Mouse (Mus musculus) embryonic facial prominence, embryonic 15.5 days (tissue): ENCODE data around the gene Ubald1. TPM values are rescaled to one million over a fixed set of nuclear protein-coding genes. Genes with fewer than 3 reads are reported as not detected.

Experiments used
- ATAC-seq: fragments of 200-750 bp; cut with Nextera tagmentation; 2 replicates; pipeline ENCODE4 v1.8.0; 2017; ENCODE audit warnings: low read depth, moderate TSS enrichment; ENCODE audit not compliant: insufficient number of reproducible peaks, low FRiP score, low TSS enrichment
- H3K27ac ChIP-seq: fragments of 300-500 bp; sonication (generic); replicated peaks from 2 replicates; pipeline ENCODE4 v1.5.1; 2015; ENCODE audit warnings: mild to moderate bottlenecking, inconsistent platforms
- H3K27me3 ChIP-seq: fragments of 300-500 bp; sonication (generic); 2 replicates; pipeline ENCODE4 v1.6.1; 2015; ENCODE audit warnings: inconsistent platforms
- H3K36me3 ChIP-seq: fragments of 300-500 bp; sonication (generic); 2 replicates; pipeline ENCODE4 v1.6.1; 2015; ENCODE audit warnings: mild to moderate bottlenecking, inconsistent platforms
- H3K4me1 ChIP-seq: fragments of 300-500 bp; sonication (generic); 2 replicates; pipeline ENCODE4 v1.6.1; 2015; ENCODE audit warnings: inconsistent platforms
- H3K4me2 ChIP-seq: fragments of 300-500 bp; sonication (generic); replicated peaks from 2 replicates; pipeline ENCODE4 v1.6.1; 2015; ENCODE audit warnings: mild to moderate bottlenecking, inconsistent platforms
- H3K4me3 ChIP-seq: fragments of 300-500 bp; sonication (generic); replicated peaks from 2 replicates; pipeline ENCODE4 v1.5.1; 2015; ENCODE audit warnings: mild to moderate bottlenecking, inconsistent platforms
- H3K9ac ChIP-seq: fragments of 300-500 bp; sonication (generic); 2 replicates; pipeline ENCODE4 v1.6.1; 2015; ENCODE audit warnings: inconsistent platforms
- H3K9me3 ChIP-seq: fragments of 300-500 bp; sonication (generic); replicated peaks from 2 replicates; pipeline ENCODE4 v1.6.1; 2016; ENCODE audit warnings: inconsistent platforms
- WGBS: fragments of 180-500 bp; shearing (Covaris S2); methylation state at CpG from one replicate; pipeline ENCODE4 v1.1.7; 2015; 5-methylcytosine and 5-hydroxymethylcytosine counted together
- polyA plus RNA-seq: library from polyadenylated mRNA; unstranded; fragments of >200 nt; fragmentation: Nextera tagmentation; extraction: Ambion mirVana; gene quantifications from 2 replicates; pipeline ENCODE4 v1.2.1, GENCODE M21; 2015

The Ubald1 gene
- polyA plus RNA-seq, result 43.8 and 51.3 TPM in 2 replicates

DNA sequence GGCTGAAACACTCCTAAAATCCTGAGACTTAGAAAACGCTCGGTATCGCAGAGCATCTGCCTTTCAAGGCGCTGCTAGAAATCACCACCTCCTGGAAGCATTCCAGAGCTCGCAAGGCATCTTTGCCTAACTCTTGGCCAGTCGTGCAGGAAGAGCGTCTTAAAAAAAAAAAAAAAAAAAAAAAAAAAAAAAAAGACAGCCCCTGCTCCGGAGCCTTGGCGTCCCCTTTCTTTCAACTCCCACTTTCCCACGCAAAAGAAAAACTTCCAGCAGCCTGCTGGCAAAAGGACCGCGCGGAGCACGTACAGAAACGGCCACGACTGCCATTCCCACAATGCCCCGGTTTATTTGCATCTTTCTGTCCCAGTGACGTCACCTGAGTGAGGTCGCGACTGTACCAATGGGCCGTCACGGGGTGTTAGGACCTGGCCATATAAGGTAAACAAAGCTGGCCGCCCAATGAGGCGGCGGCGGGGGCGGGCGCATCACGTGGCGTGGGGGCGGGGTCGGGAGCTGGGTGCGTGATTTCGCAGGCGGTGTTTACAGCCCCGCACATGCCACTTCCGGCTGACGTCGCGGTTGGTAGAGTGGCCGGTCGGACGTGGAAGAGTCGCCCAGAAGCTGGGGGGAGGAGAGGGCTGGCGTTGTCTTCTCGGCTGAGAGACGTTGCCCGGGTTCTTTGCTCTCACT is at the start of gene Ubald1:
Gene Ubald1, minus strand, starts transcription at position 180 of the 690 bp plus-strand sequence.
- Histone ChIP-seq H3K27ac (peak within 1 kb of the TSS; percentile 100), H3K9ac (peak within 1 kb of the TSS; percentile 79), H3K27me3 (no peaks in the 10 kb centered on the region), H3K4me2 (peak within 1 kb of the TSS; percentile 71), H3K9me3 (no peaks in the 10 kb centered on the region), H3K4me1 (peaks cover 45% of the 10 kb centered on the region), H3K4me3 (peak within 1 kb of the TSS; percentile 87), H3K36me3 (peaks cover 14% of the 10 kb centered on the region)
- peak; percentile 91 for ATAC-seq
- WGBS, result under 1% methylated on average over 48 of the region's 48 CpGs

DNA sequence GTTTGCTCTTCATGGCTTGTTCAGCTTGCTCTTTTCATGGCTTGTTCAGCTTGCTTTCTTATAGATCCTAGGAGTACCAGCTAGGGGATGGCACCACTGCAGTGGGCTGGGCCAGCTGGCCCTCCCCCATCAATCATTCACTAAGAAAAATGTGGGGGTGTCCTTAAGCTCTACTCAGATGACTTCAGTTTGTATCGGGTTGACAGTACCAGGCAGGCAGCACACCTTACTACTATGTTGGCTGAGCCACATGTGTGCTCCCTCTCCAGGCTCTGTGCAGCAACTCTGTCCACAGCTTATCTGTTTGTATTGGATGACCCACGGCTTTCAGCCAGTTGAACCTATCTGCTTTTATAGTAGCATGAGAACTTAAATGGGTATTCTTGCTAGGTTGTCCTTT is 48.4 kb upstream of the Ubald1 start:
- ATAC-seq, result no peak
- no peak overlapping the region for H3K4me3 ChIP-seq
- no peaks in the 10 kb centered on the region for H3K4me1 ChIP-seq
- H3K9ac ChIP-seq, result no peak overlapping the region
- H3K9me3 ChIP-seq, result no peaks in the 10 kb centered on the region
- no peaks in the 10 kb centered on the region for H3K27me3 ChIP-seq
- H3K36me3 ChIP-seq, result peaks cover 95% of the 10 kb centered on the region
- H3K27ac ChIP-seq, result no peak overlapping the region
- no peak overlapping the region for H3K4me2 ChIP-seq
- whole genome bisulfite sequencing, result 84% methylated on average over 2 of the region's 2 CpGs

DNA sequence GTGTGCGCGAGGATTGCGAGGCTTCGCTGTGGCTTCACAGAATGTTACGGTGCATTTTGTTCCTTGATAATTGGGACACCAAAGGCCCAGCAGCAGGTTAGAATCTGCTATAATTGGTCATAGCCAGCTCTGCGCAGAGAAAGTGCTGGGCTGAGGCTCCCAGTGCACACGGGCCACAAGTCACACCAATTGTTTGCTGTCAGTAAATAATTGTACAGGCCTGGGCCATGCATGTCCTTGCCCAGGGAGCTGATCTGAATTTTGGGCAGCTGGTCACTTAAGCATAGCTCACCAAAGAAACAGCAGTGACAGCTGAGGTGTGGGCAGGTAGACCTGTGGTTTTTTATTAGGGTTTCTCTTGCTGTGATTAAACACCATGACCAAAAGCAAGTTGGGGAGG is 47.9 kb upstream of the Ubald1 start:
- peaks cover 95% of the 10 kb centered on the region for H3K36me3 ChIP-seq
- no peaks in the 10 kb centered on the region for H3K9me3 ChIP-seq
- H3K4me3 ChIP-seq, result no peak overlapping the region
- 91% methylated on average over 7 of the region's 7 CpGs for WGBS
- H3K27ac ChIP-seq, result no peak overlapping the region
- H3K9ac ChIP-seq, result no peak overlapping the region
- H3K27me3 ChIP-seq, result no peaks in the 10 kb centered on the region
- no peak for ATAC-seq
- no peak overlapping the region for H3K4me2 ChIP-seq
- no peaks in the 10 kb centered on the region for H3K4me1 ChIP-seq

DNA sequence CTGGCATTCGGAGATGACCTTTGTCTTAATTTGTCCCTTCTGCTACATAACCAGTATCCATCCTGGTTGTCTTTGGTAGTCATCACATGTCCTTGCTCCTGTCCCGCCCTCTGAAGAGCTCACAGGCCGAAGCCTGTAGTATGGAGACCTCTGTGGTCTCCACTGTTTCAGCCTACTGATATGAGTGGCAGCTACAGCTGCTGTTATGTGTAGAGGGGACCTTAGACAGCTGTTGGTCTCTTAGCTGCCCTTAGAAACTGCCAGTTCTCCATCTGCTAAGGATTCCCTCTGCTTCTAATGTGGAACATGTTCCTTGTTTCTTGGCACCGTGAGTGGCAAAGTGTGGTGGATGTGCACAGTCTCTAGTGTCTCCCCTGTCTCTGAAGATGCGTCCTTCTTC is 43.9 kb upstream of the Ubald1 start:
- no peak overlapping the region for H3K27ac ChIP-seq
- H3K4me2 ChIP-seq, result no peak overlapping the region
- no peak overlapping the region for H3K4me3 ChIP-seq
- WGBS, result 90% methylated on average over 5 of the region's 5 CpGs
- H3K36me3 ChIP-seq, result peaks cover 83% of the 10 kb centered on the region
- no peaks in the 10 kb centered on the region for H3K9me3 ChIP-seq
- H3K9ac ChIP-seq, result no peak overlapping the region
- ATAC-seq, result no peak
- no peaks in the 10 kb centered on the region for H3K4me1 ChIP-seq
- no peaks in the 10 kb centered on the region for H3K27me3 ChIP-seq

DNA sequence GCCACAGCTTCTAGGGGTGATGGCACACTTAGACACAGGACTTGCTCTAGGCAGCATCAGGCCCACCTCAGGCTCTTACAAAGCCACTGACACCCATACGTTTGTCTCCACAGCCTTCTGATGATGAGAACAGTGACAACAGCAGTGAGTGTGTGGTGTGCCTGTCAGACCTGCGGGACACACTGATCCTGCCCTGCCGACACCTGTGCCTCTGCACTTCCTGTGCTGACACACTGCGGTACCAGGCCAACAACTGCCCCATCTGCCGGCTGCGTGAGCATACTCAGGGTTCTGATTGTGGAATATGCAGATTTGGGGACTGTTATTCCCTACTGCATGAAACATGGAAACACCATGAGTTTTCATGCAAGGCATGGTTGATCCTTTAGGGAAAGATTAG is 42.4 kb upstream of the Ubald1 start:
- WGBS, result 91% methylated on average over 6 of the region's 6 CpGs
- no peaks in the 10 kb centered on the region for H3K27me3 ChIP-seq
- H3K36me3 ChIP-seq, result peaks cover 73% of the 10 kb centered on the region
- no peak for ATAC-seq
- H3K9me3 ChIP-seq, result no peaks in the 10 kb centered on the region
- H3K4me2 ChIP-seq, result no peak overlapping the region
- H3K4me3 ChIP-seq, result no peak overlapping the region
- H3K4me1 ChIP-seq, result no peaks in the 10 kb centered on the region
- no peak overlapping the region for H3K9ac ChIP-seq
- no peak overlapping the region for H3K27ac ChIP-seq

DNA sequence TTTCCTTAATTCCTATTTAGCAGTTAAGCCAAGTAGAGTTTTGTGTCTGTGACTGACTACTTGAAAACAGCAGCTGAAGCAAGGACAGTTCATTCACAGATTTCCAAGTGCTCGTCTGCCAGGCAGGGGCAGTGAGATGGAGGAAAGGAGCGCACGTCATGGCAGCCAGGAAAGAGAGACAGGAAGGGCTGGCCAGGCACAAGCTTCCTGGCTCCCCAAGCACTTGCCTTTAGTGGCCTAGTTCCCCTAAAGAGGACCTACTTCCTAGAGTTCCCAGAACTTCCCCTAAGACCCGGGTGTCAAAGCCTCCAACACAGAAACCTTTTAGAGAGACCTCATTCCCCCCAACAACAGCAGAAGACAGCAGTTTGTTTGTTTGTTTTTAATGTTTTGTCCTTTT is 40.4 kb upstream of the Ubald1 start:
- Histone ChIP-seq H3K9ac (no peak overlapping the region), H3K36me3 (peaks cover 70% of the 10 kb centered on the region), H3K4me3 (no peak overlapping the region), H3K4me2 (no peak overlapping the region), H3K9me3 (no peaks in the 10 kb centered on the region), H3K27me3 (no peaks in the 10 kb centered on the region), H3K4me1 (no peaks in the 10 kb centered on the region), H3K27ac (no peak overlapping the region)
- WGBS, result 74% methylated on average over 4 of the region's 4 CpGs
- ATAC-seq, result no peak

DNA sequence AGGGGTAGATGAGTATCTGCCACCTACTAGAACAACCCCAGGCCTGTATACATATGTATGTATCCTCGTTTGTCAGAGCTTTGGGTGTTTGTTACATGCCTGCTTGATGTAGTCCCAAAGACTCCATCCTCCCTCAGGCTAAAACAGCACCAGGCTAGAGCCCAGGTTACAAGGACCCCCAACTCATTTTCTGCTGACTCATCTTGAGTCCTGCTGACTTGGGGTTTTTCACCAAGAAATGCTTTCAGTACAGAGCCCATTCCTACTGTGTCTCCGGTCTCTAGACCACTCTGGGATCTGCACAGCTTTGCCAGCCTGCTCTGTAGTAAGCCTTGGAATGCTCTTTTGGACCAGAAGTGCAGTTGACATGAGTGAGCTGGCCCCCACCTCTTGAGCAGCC is 36.5 kb upstream of the Ubald1 start:
- peaks cover 12% of the 10 kb centered on the region for H3K4me1 ChIP-seq
- H3K27me3 ChIP-seq, result no peaks in the 10 kb centered on the region
- no peaks in the 10 kb centered on the region for H3K9me3 ChIP-seq
- whole genome bisulfite sequencing, result 85% methylated on average over 2 of the region's 2 CpGs
- H3K4me3 ChIP-seq, result no peak overlapping the region
- H3K36me3 ChIP-seq, result peaks cover 61% of the 10 kb centered on the region
- no peak overlapping the region for H3K27ac ChIP-seq
- H3K9ac ChIP-seq, result no peak overlapping the region
- no peak for ATAC-seq
- H3K4me2 ChIP-seq, result no peak overlapping the region

DNA sequence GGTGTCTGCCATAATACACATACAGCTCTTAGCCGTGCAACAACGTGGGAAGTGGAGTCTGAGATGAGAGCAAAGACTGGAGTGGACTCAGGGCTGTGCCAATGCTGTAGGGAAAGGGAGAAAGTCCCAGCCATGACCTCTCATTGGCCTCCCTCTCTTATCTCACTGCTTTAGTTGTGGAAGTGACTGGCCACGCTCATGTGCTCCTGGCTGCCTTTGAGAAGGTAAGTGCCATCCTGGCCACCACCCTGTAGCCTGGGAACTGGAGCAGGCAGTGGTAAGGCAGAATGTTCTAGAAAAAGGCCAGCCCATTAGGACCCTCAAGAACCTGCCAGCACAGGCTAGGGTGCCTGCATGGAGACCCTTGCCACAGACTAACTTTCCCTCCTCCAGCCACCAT is 35.8 kb upstream of the Ubald1 start:
- Histone ChIP-seq H3K27me3 (no peaks in the 10 kb centered on the region), H3K4me2 (no peak overlapping the region), H3K9me3 (no peaks in the 10 kb centered on the region), H3K27ac (no peak overlapping the region), H3K36me3 (peaks cover 65% of the 10 kb centered on the region), H3K4me1 (peaks cover 12% of the 10 kb centered on the region), H3K9ac (no peak overlapping the region), H3K4me3 (no peak overlapping the region)
- ATAC-seq, result no peak
- WGBS, result 84% methylated on average over 3 of the region's 3 CpGs

DNA sequence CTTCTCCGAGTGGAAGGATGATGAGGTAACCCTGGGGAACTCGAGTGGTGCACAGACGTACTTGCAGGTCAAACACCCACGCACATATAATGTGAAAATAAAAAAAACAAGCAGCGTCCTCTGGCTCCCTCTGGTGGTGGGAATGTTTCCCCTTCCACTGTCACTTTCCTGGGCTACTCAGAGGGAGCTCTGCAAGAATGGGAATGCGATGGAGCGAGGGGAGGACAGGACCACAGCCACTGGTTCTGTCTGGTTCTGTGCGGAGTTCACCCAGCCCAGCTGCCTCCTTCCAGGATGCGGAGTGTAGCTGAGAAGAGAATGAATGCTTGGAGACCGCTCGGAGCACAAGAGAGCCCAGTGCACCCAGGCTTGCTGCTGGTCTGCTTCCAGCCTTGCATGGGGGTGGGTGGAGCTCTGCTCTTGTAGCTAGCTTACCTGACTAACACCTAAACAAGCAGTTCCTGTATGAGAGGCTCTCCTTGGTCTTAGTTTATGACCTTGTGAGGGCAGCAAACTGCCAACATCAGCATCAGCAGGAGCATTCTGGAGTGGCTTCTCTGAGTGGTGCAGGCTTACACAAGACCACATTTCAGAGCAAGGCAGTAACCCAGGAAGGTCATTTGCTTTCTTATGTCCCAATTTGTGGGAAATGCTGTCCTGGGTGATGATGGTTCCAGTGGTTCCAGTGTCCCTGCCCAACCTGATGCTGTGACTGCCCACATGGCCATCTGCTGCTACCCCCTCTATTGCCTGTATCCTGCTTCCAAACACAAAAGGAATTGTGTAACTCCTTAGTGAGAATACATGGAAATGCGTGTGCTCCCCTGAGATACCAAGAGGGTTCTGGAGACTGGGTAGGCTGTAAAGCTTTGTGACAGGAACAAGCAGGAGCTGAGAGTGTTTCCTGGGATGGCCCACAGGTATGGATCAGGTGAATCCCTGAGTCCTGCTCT is 33.9 kb upstream of the Ubald1 start:
- peak; percentile 48 for ATAC-seq
- Histone ChIP-seq H3K4me3 (no peak overlapping the region), H3K27ac (peak overlapping the region; percentile 71), H3K4me2 (no peak overlapping the region), H3K9ac (no peak overlapping the region), H3K4me1 (peaks cover 12% of the 10 kb centered on the region), H3K9me3 (no peaks in the 10 kb centered on the region), H3K27me3 (no peaks in the 10 kb centered on the region), H3K36me3 (peaks cover 71% of the 10 kb centered on the region)
- 31% methylated on average over 12 of the region's 12 CpGs for WGBS

DNA sequence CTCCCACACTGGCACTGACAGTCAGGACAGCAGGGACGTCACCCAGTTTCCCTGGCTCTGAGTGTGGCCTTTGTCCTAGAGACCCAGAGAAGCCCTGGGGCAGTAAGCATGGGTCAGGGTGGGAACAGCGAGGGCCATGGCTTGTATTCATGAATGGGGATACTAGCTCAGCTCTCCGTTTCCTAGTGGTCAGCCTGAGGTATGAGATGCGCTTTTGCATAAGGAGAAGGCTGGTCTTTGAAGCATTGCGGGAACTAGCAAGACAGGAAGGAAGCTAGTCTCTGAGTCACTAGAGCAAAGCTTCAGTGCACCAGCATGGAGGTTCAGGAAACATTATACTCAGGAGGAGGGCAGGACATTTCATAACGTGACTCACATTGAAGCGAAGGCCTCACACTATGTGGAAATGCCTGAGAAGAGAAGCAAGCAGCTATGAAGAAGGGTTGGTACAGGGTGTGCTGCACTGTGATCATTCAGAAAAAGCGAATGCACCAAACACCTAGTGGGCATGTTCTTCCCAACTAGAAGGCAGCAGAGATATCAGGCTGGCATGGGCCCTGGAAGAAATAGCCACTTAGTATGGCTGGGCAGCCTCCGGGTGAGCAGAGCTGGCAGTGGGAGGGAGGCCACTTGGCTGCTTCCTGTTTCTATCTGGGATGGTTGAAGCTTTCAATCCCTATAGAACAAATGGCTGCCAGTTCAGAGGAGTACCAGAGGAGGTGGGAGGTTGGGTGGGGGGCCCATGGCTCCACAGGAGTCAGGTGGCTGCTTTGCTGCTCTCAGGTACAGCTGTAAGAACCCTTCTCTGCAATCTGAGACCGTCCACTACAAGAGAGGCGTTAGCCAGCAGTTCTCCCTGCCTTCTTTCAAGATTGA is 33.0 kb upstream of the Ubald1 start:
- Histone ChIP-seq H3K4me3 (no peak overlapping the region), H3K9ac (no peak overlapping the region), H3K36me3 (peaks cover 78% of the 10 kb centered on the region), H3K27ac (peak overlapping the region; percentile 71), H3K4me2 (no peak overlapping the region), H3K27me3 (no peaks in the 10 kb centered on the region), H3K4me1 (peaks cover 12% of the 10 kb centered on the region), H3K9me3 (no peaks in the 10 kb centered on the region)
- no peak; the same call in 1 of the 2 replicates for ATAC-seq
- 54% methylated on average over 11 of the region's 11 CpGs for WGBS
